In the genomic region with DNA sequence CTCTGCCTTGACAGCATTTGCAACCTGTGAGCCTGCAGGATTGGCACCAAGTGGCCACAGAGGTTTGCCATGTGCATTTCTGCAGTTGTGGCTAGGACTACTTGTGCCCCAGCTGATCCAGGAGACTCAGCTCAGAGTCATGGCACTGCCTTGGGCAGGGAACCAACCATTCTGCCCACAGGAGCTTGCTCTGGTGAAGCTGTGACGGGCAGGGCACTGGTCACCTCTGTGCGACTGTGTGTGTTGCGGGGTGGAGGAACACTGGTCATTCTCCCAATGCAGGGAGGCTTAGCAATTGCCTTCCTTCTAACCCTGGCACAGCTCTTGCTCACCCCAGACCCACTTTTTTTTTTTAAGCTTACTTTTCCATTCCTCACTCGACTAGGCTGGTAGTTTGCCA, we compare ENCODE assay signal across 27 mouse cellular contexts.
"Had no signal": no experiment of that assay in that cellular context is flagged by ENCODE, and none has a peak within 500 bp of the region (broad histone marks: within the 10 kb centered on the region; RNA-seq: fewer than 3 reads in every experiment).

No protein-coding gene starts in this region.

- H3K36me3 ChIP-seq: embryonic facial prominence, embryonic 10.5 days; embryonic facial prominence, embryonic 12.5 days; embryonic facial prominence, embryonic 13.5 days; embryonic facial prominence, embryonic 15.5 days; forebrain, embryonic 10.5 days; forebrain, embryonic 12.5 days; forebrain, embryonic 15.5 days had no signal

- H3K4me3 ChIP-seq: embryonic facial prominence, embryonic 10.5 days; embryonic facial prominence, embryonic 12.5 days; embryonic facial prominence, embryonic 13.5 days; embryonic facial prominence, embryonic 15.5 days; erythroblast, embryonic 14.5 days; forebrain, embryonic 10.5 days; forebrain, embryonic 12.5 days; forebrain, embryonic 13.5 days; forebrain, embryonic 15.5 days; gastrocnemius, adult 2 months; heart, adult 2 months had no signal

- H3K9me3 ChIP-seq: embryonic facial prominence, embryonic 10.5 days; embryonic facial prominence, embryonic 12.5 days; embryonic facial prominence, embryonic 13.5 days; embryonic facial prominence, embryonic 15.5 days; forebrain, embryonic 12.5 days; forebrain, embryonic 13.5 days; forebrain, embryonic 15.5 days had no signal

- DNase-seq: cerebellum, adult 9-10 months; cerebellum, adult 9-11 months; cerebellum, postnatal 10 days; cerebellum, postnatal 14 days; cerebellum, postnatal 25 days; cerebellum, postnatal 36 days; embryo, embryonic 11 days; forebrain, postnatal 0 days; gastrocnemius, adult 2 months; gastrocnemius, postnatal 10 days; gastrocnemius, postnatal 14 days; gastrocnemius, postnatal 25 days; gastrocnemius, postnatal 36 days; heart, adult 11 months; heart, adult 18-20 months; heart, adult 2 months had no signal

- H3K9ac ChIP-seq: embryonic facial prominence, embryonic 12.5 days; embryonic facial prominence, embryonic 13.5 days; embryonic facial prominence, embryonic 15.5 days; forebrain, embryonic 12.5 days; forebrain, embryonic 13.5 days; forebrain, embryonic 15.5 days; forebrain, postnatal 0 days had no signal

- ATAC-seq: forebrain, embryonic 13.5 days; forebrain, embryonic 14.5 days; forebrain, embryonic 15.5 days; forebrain, embryonic 16.5 days; forebrain, postnatal 0 days had no signal

- H3K4me1 ChIP-seq: embryonic facial prominence, embryonic 12.5 days; forebrain, embryonic 13.5 days; forebrain, embryonic 15.5 days had no signal

- H3K4me2 ChIP-seq: embryonic facial prominence, embryonic 12.5 days; embryonic facial prominence, embryonic 13.5 days; embryonic facial prominence, embryonic 15.5 days; forebrain, embryonic 12.5 days; forebrain, embryonic 13.5 days; forebrain, embryonic 15.5 days had no signal

- H3K27me3 ChIP-seq: embryonic facial prominence, embryonic 12.5 days; embryonic facial prominence, embryonic 13.5 days; embryonic facial prominence, embryonic 15.5 days; forebrain, embryonic 12.5 days; forebrain, embryonic 13.5 days; forebrain, embryonic 15.5 days had no signal

- H3K27ac ChIP-seq: embryonic facial prominence, embryonic 10.5 days; embryonic facial prominence, embryonic 12.5 days; embryonic facial prominence, embryonic 13.5 days; embryonic facial prominence, embryonic 15.5 days; forebrain, embryonic 10.5 days; forebrain, embryonic 12.5 days; forebrain, embryonic 13.5 days; forebrain, embryonic 15.5 days; heart, adult 2 months had no signal
